Mouse (Mus musculus): ENCODE measurements at regions not wholly inside any gene's neighbourhood (a gene's known extent, or its start where the extent isn't known, plus 50 kb on each side); places are given as distances from the start of the nearest gene placed in this dataset.

GRCm38 (mm10) chr2:22149721-22150120 is 77.6 kb upstream of the Myo3a start:
- TF ChIP-seq CTCF (IDR thresholded peaks at IDR 0.05; ENCODE audit: low read depth, low read length) = no peak
- no peak for TF ChIP-seq GATA1 (IDR thresholded peaks at IDR 0.05; ENCODE audit: borderline replicate concordance, low read length)
- no peak for TF ChIP-seq TAL1 (conservative IDR thresholded peaks at IDR 0.05; ENCODE audit: low read depth, low read length)

All from G1E (cell line).